Mouse (Mus musculus) stomach, postnatal 0 days (tissue): ENCODE results near the gene Sugp1. TPM values are rescaled to one million over a fixed set of nuclear protein-coding genes. Genes with fewer than 3 reads are reported as not detected.

ENCODE experiments used
- ATAC-seq: fragments of 200-750 bp; cut with Nextera tagmentation; 2 replicates; pipeline ENCODE4 v1.8.0; 2017; ENCODE audit not compliant: low FRiP score, low TSS enrichment
- DNase-seq: peaks from one replicate; pipeline ENCODE4 v3.0.0-alpha.2; 2016; ENCODE audit warnings: low spot score
- H3K27ac ChIP-seq: fragments of 300-500 bp; sonication (generic); replicated peaks from 2 replicates; pipeline ENCODE4 v1.5.1; 2014; ENCODE audit warnings: mild to moderate bottlenecking, control low read depth
- H3K27me3 ChIP-seq: fragments of 300-500 bp; sonication (generic); 2 replicates; pipeline ENCODE4 v1.6.1; 2014; ENCODE audit warnings: low read length; ENCODE audit not compliant: control insufficient read depth, insufficient read depth
- H3K36me3 ChIP-seq: fragments of 300-500 bp; sonication (generic); 2 replicates; pipeline ENCODE4 v1.6.1; 2014; ENCODE audit warnings: low read length, mixed read lengths; ENCODE audit not compliant: control insufficient read depth, insufficient read depth
- H3K4me1 ChIP-seq: fragments of 300-500 bp; sonication (generic); replicated peaks from 2 replicates; pipeline ENCODE4 v1.6.1; 2014; ENCODE audit warnings: antibody characterized with exemption; ENCODE audit not compliant: control insufficient read depth, insufficient read depth
- H3K4me2 ChIP-seq: fragments of 300-500 bp; sonication (generic); replicated peaks from 2 replicates; pipeline ENCODE4 v1.6.1; 2014; ENCODE audit warnings: low read depth, mild to moderate bottlenecking, control low read depth, moderate library complexity
- H3K4me3 ChIP-seq: fragments of 300-500 bp; sonication (generic); 2 replicates; pipeline ENCODE4 v1.5.1; 2014; ENCODE audit warnings: low read depth, low read length, control low read depth
- H3K9ac ChIP-seq: fragments of 300-500 bp; sonication (generic); 2 replicates; pipeline ENCODE4 v1.6.1; 2014; ENCODE audit warnings: mild to moderate bottlenecking, low read length, control low read depth, mixed read lengths
- H3K9me3 ChIP-seq: fragments of 300-500 bp; sonication (generic); 2 replicates; pipeline ENCODE4 v1.6.1; 2016; ENCODE audit warnings: low read length; ENCODE audit not compliant: control insufficient read depth
- CTCF ChIP-seq: IDR thresholded peaks from 2 replicates; pipeline ENCODE4 v1.5.1; 2016; ENCODE audit warnings: antibody characterized with exemption, low read depth, mild to moderate bottlenecking, moderate library complexity
- EP300 ChIP-seq: optimal IDR thresholded peaks from 2 replicates; pipeline ENCODE3; 2016; ENCODE audit warnings: antibody characterized with exemption
- WGBS: fragments of 180-500 bp; shearing (Covaris S2); extraction: QIAGEN DNeasy Blood & Tissue Kit; methylation state at CpG from one replicate; pipeline ENCODE4 v1.1.7; 2014; 5-methylcytosine and 5-hydroxymethylcytosine counted together
- polyA plus RNA-seq: library from polyadenylated mRNA; unstranded; fragments of >200 nt; fragmentation: Nextera tagmentation; extraction: Ambion mirVana; gene quantifications from 2 replicates; pipeline ENCODE4 v1.2.1, GENCODE M21; 2015

Gene Sugp1
- polyA plus RNA-seq, 1 experiment from 2014 or later = 21.2 TPM

GRCm38 (mm10) chr8:70089296-70089960 is 46.8 kb downstream of the Sugp1 start:
- H3K4me1 ChIP-seq = no peaks in the 10 kb centered on the region
- WGBS = 62% methylated on average over 9 of the region's 9 CpGs
- TF ChIP-seq CTCF (no peak), EP300 (no peak)
- H3K27me3 ChIP-seq = peaks cover 12% of the 10 kb centered on the region; the same call in 1 of the 2 replicates
- H3K27ac ChIP-seq = no peak overlapping the region
- H3K9me3 ChIP-seq = no peaks in the 10 kb centered on the region
- no peak overlapping the region for H3K9ac ChIP-seq
- ATAC-seq = no peak
- no peak overlapping the region for H3K4me2 ChIP-seq
- H3K4me3 ChIP-seq = no peak overlapping the region
- H3K36me3 ChIP-seq = no peaks in the 10 kb centered on the region
- no peak for DNase-seq

DNA sequence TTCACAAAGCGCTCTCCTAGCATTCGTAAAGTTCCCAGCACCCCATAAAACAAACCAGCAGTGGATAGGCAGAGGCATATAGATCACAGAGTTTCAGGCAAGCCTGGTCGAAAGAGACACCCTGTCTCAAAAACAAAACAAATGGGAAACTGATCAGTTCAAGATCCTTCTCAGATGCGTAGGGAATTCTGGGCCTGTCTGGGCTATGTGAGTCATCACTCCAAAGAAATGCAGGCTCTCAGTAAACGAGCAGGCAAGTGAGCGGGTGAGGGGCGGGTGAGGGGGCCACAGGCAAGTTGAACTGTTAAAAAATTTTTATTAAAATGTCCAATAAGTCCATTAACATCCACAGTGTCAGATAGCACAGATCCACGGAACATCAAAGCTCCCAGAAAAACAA is 50.2 kb downstream of the Sugp1 start:
- DNase-seq (no peak), ATAC-seq (no peak)
- Histone ChIP-seq H3K4me3 (no peak overlapping the region), H3K27ac (no peak overlapping the region), H3K4me1 (no peaks in the 10 kb centered on the region), H3K36me3 (no peaks in the 10 kb centered on the region), H3K4me2 (no peak overlapping the region), H3K27me3 (peaks cover 2% of the 10 kb centered on the region; the same call in 1 of the 2 replicates), H3K9me3 (no peaks in the 10 kb centered on the region), H3K9ac (no peak overlapping the region)
- 55% methylated on average over 8 of the region's 8 CpGs for WGBS
- no peak for TF ChIP-seq EP300
- TF ChIP-seq CTCF = no peak

GRCm38 (mm10) chr8:70099276-70099675 is 56.7 kb downstream of the Sugp1 start:
- no peak overlapping the region for H3K4me2 ChIP-seq
- WGBS = 63% methylated on average over 8 of the region's 8 CpGs
- H3K36me3 ChIP-seq = no peaks in the 10 kb centered on the region
- no peak overlapping the region for H3K27ac ChIP-seq
- TF ChIP-seq EP300 (no peak), CTCF (no peak)
- no peak for ATAC-seq
- DNase-seq = no peak
- H3K27me3 ChIP-seq = no peaks in the 10 kb centered on the region
- no peaks in the 10 kb centered on the region for H3K4me1 ChIP-seq
- no peak overlapping the region for H3K4me3 ChIP-seq
- no peak overlapping the region for H3K9ac ChIP-seq
- no peaks in the 10 kb centered on the region for H3K9me3 ChIP-seq

GRCm38 (mm10) chr8:70100241-70100640 is 57.6 kb downstream of the Sugp1 start:
- Histone ChIP-seq H3K9me3 (no peaks in the 10 kb centered on the region), H3K4me1 (no peaks in the 10 kb centered on the region), H3K36me3 (no peaks in the 10 kb centered on the region), H3K4me2 (no peak overlapping the region), H3K27ac (no peak overlapping the region), H3K4me3 (no peak overlapping the region), H3K27me3 (no peaks in the 10 kb centered on the region), H3K9ac (no peak overlapping the region)
- DNase-seq (no peak), ATAC-seq (no peak)
- WGBS = 78% methylated on average over 8 of the region's 8 CpGs
- TF ChIP-seq EP300 (no peak), CTCF (no peak)

- Histone ChIP-seq H3K4me2 (no peak overlapping the region), H3K4me1 (no peaks in the 10 kb centered on the region), H3K9me3 (no peaks in the 10 kb centered on the region), H3K4me3 (no peak overlapping the region), H3K9ac (no peak overlapping the region), H3K36me3 (no peaks in the 10 kb centered on the region), H3K27ac (no peak overlapping the region), H3K27me3 (no peaks in the 10 kb centered on the region)
- WGBS = 16% methylated on average over 6 of the region's 6 CpGs
- DNase-seq = peak; percentile 41
- ATAC-seq = peak; percentile 63; the same call in 1 of the 2 replicates
- peak; percentile 77 for TF ChIP-seq CTCF
- TF ChIP-seq EP300 = no peak
Observed at GRCm38 (mm10) chr8:70104506-70104905, 61.9 kb downstream of the Sugp1 start.

GRCm38 (mm10) chr8:70104922-70105321 is 62.3 kb downstream of the Sugp1 start:
- Histone ChIP-seq H3K36me3 (no peaks in the 10 kb centered on the region), H3K4me2 (no peak overlapping the region), H3K9me3 (no peaks in the 10 kb centered on the region), H3K4me1 (no peaks in the 10 kb centered on the region), H3K27ac (no peak overlapping the region), H3K9ac (no peak overlapping the region), H3K27me3 (no peaks in the 10 kb centered on the region), H3K4me3 (no peak overlapping the region)
- DNase-seq = no peak
- no peak for ATAC-seq
- WGBS = 71% methylated on average over 7 of the region's 7 CpGs
- TF ChIP-seq CTCF (no peak), EP300 (no peak)
